Mouse (Mus musculus) left cerebral cortex, postnatal 36 days (tissue): ENCODE data around the gene Lifr. TPM values are rescaled to one million over a fixed set of nuclear protein-coding genes. Genes with fewer than 3 reads are reported as not detected.

Experiments used
- DNase-seq, 2 experiments: peaks; one replicate each; pipeline ENCODE4 v3.0.0; 2021 to 2022; ENCODE audit warnings: low spot score in 2 of 2, mixed read lengths in 1 of 2
- intact Hi-C: fragments of 180-260 bp; cut with DNase I; formaldehyde crosslinking; loops from one replicate; pipeline ENCODE4 v1.15.1; 2025
- total RNA-seq, 2 experiments: library from RNA; stranded (reverse); gene quantifications; 2 replicates each; pipeline ENCODE4 v1.2.3; 2021

Lifr gene
- total RNA-seq, 2 experiments from 2014 or later, result 47.1 to 49.9 TPM

GRCm38 (mm10) chr15:7192582-7192981 is 102.2 kb downstream of the Lifr start:
- no peak for DNase-seq
- intact Hi-C loops, result no loop called here

- DNase-seq, result no peak
- intact Hi-C loops, result no loop called here
These were observed 103.8 kb downstream of the Lifr start for GRCm38 (mm10) chr15:7194147-7194720.

- intact Hi-C loops, result no loop called here
- DNase-seq, result no peak
These were observed 104.4 kb downstream of the Lifr start for GRCm38 (mm10) chr15:7194748-7195221.

- intact Hi-C loops, result no loop called here
- DNase-seq, result no peak
These were observed 107.4 kb downstream of the Lifr start for GRCm38 (mm10) chr15:7197652-7198445.

GRCm38 (mm10) chr15:7198816-7199215 is 108.4 kb downstream of the Lifr start:
- no peak for DNase-seq
- intact Hi-C loops, result no loop called here

GRCm38 (mm10) chr15:7200286-7200685 is 109.9 kb downstream of the Lifr start:
- no peak for DNase-seq
- intact Hi-C loops, result no loop called here

GRCm38 (mm10) chr15:7201421-7202380 is 111.3 kb downstream of the Lifr start:
- intact Hi-C loops, result no loop called here

GRCm38 (mm10) chr15:7202981-7203380 is 112.6 kb downstream of the Lifr start:
- intact Hi-C loops, result no loop called here
- no peak for DNase-seq

More at GRCm38 (mm10) chr15:7201421-7202380, 111.3 kb downstream of the Lifr start:
- DNase-seq, result no peak

- DNase-seq, result no peak
- intact Hi-C loops, result no loop called here
These were observed 113.4 kb downstream of the Lifr start for GRCm38 (mm10) chr15:7203606-7204330.

GRCm38 (mm10) chr15:7204917-7205316 is 114.5 kb downstream of the Lifr start:
- DNase-seq, result no peak
- intact Hi-C loops, result no loop called here

GRCm38 (mm10) chr15:7206110-7206509 is 115.7 kb downstream of the Lifr start:
- intact Hi-C loops, result no loop called here

GRCm38 (mm10) chr15:7207292-7207691 is 116.9 kb downstream of the Lifr start:
- no peak for DNase-seq
- intact Hi-C loops, result no loop called here

More at GRCm38 (mm10) chr15:7206110-7206509, 115.7 kb downstream of the Lifr start:
- no peak for DNase-seq

- no peak for DNase-seq
- intact Hi-C loops, result no loop called here
These were observed 117.8 kb downstream of the Lifr start for GRCm38 (mm10) chr15:7208180-7208579.

GRCm38 (mm10) chr15:7213683-7214082 is 123.3 kb downstream of the Lifr start:
- no peak for DNase-seq
- intact Hi-C loops, result no loop called here

- intact Hi-C loops, result no loop called here
- DNase-seq, result no peak
These were observed 125.4 kb downstream of the Lifr start for GRCm38 (mm10) chr15:7215845-7216244.

GRCm38 (mm10) chr15:7216581-7217272 is 126.3 kb downstream of the Lifr start:
- intact Hi-C loops, result no loop called here
- DNase-seq, result no peak

GRCm38 (mm10) chr15:7217273-7217598 is 126.8 kb downstream of the Lifr start:
- no peak for DNase-seq
- intact Hi-C loops, result no loop called here

- no peak for DNase-seq
- intact Hi-C loops, result no loop called here
These were observed 132.4 kb downstream of the Lifr start for GRCm38 (mm10) chr15:7222809-7223208.
